Mouse (Mus musculus) intestine, postnatal 0 days (tissue): ENCODE measurements around the gene Il17ra. TPM values are rescaled to one million over a fixed set of nuclear protein-coding genes. Genes with fewer than 3 reads are reported as not detected.

ENCODE experiments used
- ATAC-seq: fragments of 200-750 bp; cut with Nextera tagmentation; 2 replicates; pipeline ENCODE4 v1.8.0; 2017; ENCODE audit warnings: mild to moderate bottlenecking, moderate TSS enrichment, moderate library complexity
- H3K27ac ChIP-seq: fragments of 300-500 bp; sonication (generic); 2 replicates; pipeline ENCODE4 v1.5.1; 2014; ENCODE audit warnings: mild to moderate bottlenecking, low read depth, low read length, moderate library complexity
- H3K27me3 ChIP-seq: fragments of 300-500 bp; sonication (generic); replicated peaks from 2 replicates; pipeline ENCODE4 v1.6.1; 2014; ENCODE audit warnings: low read length, mixed read lengths; ENCODE audit not compliant: control insufficient read depth, insufficient read depth
- H3K36me3 ChIP-seq: fragments of 300-500 bp; sonication (generic); 2 replicates; pipeline ENCODE4 v1.6.1; 2014; ENCODE audit warnings: mild to moderate bottlenecking, moderate library complexity; ENCODE audit not compliant: control insufficient read depth, insufficient read depth
- H3K4me1 ChIP-seq: fragments of 300-500 bp; sonication (generic); replicated peaks from 2 replicates; pipeline ENCODE4 v1.6.1; 2014; ENCODE audit warnings: antibody characterized with exemption, low read length, mixed read lengths; ENCODE audit not compliant: control insufficient read depth, insufficient read depth
- H3K4me2 ChIP-seq: fragments of 300-500 bp; sonication (generic); replicated peaks from 2 replicates; pipeline ENCODE4 v1.6.1; 2014; ENCODE audit warnings: low read depth, mild to moderate bottlenecking, moderate library complexity
- H3K4me3 ChIP-seq: fragments of 300-500 bp; sonication (generic); 2 replicates; pipeline ENCODE4 v1.5.1; 2014; ENCODE audit warnings: low read depth, low read length
- H3K9ac ChIP-seq: fragments of 300-500 bp; sonication (generic); 2 replicates; pipeline ENCODE4 v1.6.1; 2014; ENCODE audit warnings: mild to moderate bottlenecking, low read depth, low read length
- H3K9me3 ChIP-seq: fragments of 300-500 bp; sonication (generic); 2 replicates; pipeline ENCODE4 v1.6.1; 2016; ENCODE audit warnings: mixed run types; ENCODE audit not compliant: control insufficient read depth
- CTCF ChIP-seq: sonication (generic); IDR thresholded peaks from 2 replicates; pipeline ENCODE4 v1.5.1; 2016; ENCODE audit warnings: low read depth, mild to moderate bottlenecking, control low read depth, antibody characterized with exemption, moderate library complexity
- WGBS: fragments of 180-500 bp; shearing (Covaris S2); extraction: QIAGEN DNeasy Blood & Tissue Kit; methylation state at CpG from one replicate; pipeline ENCODE4 v1.1.7; 2014; 5-methylcytosine and 5-hydroxymethylcytosine counted together
- polyA plus RNA-seq: library from polyadenylated mRNA; unstranded; fragments of >200 nt; fragmentation: Nextera tagmentation; extraction: Ambion mirVana; gene quantifications from 2 replicates; pipeline ENCODE4 v1.2.1, GENCODE M21; 2015

Gene Il17ra
- polyA plus RNA-seq, 1 experiment from 2014 or later: 4.1 TPM

DNA sequence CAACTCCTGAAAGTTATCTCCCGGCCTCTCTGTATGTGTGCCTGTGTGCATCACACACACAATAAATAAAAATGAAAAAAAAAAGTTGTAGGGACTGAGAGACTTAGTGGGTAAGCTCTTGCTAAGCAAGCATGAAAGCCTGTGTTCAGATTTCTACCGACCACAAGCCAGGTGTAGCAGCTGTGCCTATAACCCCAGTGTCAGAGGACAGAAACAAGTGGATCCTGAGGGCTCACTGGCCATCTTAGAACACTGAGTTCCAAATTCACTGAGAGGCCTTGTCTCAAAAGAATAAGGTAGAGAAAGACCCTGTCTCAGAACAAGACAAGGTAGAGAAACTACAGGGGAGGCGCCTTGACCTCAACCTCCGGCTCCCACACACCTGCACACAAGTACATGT is 5.2 kb downstream of the Il17ra start:
- H3K27me3 ChIP-seq: no peaks in the 10 kb centered on the region
- H3K4me3 ChIP-seq: no peak overlapping the region
- ATAC-seq: no peak
- no peaks in the 10 kb centered on the region for H3K9me3 ChIP-seq
- TF ChIP-seq CTCF: no peak
- no peaks in the 10 kb centered on the region for H3K36me3 ChIP-seq
- H3K4me1 ChIP-seq: no peaks in the 10 kb centered on the region
- WGBS: 90% methylated on average over 4 of the region's 4 CpGs
- no peak overlapping the region for H3K4me2 ChIP-seq
- H3K9ac ChIP-seq: no peak overlapping the region
- no peak overlapping the region for H3K27ac ChIP-seq

DNA sequence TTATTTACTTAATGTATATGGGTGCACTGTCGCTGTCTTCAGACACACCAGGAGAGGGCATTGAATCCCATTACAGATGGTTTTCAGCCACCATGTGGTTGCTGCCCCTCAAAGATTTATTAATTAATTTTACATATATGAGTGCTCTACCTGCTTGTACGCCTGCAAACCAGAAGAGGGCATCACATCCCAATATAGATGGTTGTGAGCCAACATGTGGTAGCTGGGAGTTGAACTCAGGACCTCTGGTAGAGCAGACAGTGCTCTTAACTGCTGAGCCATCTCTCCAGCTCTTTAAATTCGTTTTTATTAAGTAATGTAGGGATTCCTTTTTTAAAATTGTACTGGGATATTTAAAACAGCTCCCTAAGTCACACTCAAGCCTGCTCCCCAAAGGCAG is 6.2 kb downstream of the Il17ra start:
- Histone ChIP-seq H3K9me3 (no peaks in the 10 kb centered on the region), H3K4me1 (no peaks in the 10 kb centered on the region), H3K27me3 (no peaks in the 10 kb centered on the region), H3K4me3 (no peak overlapping the region), H3K27ac (no peak overlapping the region), H3K36me3 (no peaks in the 10 kb centered on the region), H3K9ac (no peak overlapping the region), H3K4me2 (no peak overlapping the region)
- WGBS: 69% methylated on average over 3 of the region's 3 CpGs
- ATAC-seq: no peak
- TF ChIP-seq CTCF: peak; percentile 22; the same call in 1 of the 2 replicates

GRCm38 (mm10) chr6:120469770-120470169 is 6.7 kb downstream of the Il17ra start:
- Histone ChIP-seq H3K4me3 (no peak overlapping the region), H3K9me3 (no peaks in the 10 kb centered on the region), H3K27me3 (no peaks in the 10 kb centered on the region), H3K36me3 (no peaks in the 10 kb centered on the region), H3K27ac (no peak overlapping the region), H3K4me2 (no peak overlapping the region), H3K9ac (no peak overlapping the region), H3K4me1 (no peaks in the 10 kb centered on the region)
- ATAC-seq: no peak
- TF ChIP-seq CTCF: no peak

DNA sequence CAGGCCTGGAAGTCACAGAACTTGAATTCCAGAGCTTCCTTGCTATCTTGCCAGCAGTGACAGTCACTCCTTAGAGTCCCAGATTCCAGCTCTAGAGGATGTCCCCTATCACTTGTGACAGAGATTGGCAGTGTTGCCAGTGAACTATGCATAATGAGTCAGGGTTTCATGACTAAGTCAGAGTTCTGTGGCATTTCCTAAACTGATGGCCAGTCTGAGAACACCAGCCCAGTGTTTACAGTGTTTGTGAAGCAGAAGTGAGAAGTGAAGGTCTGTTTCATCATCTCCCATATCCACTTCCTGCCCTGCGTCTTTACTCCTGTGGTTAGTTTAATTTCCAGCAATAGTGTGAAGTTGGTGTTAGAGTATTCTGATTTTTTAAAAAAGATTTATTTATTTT is 7.6 kb downstream of the Il17ra start:
- no peaks in the 10 kb centered on the region for H3K27me3 ChIP-seq
- no peaks in the 10 kb centered on the region for H3K4me1 ChIP-seq
- H3K9me3 ChIP-seq: no peaks in the 10 kb centered on the region
- no peak overlapping the region for H3K4me3 ChIP-seq
- no peak overlapping the region for H3K4me2 ChIP-seq
- WGBS: 77% methylated on average over 1 of the region's 1 CpGs
- TF ChIP-seq CTCF: no peak
- ATAC-seq: no peak
- H3K9ac ChIP-seq: no peak overlapping the region
- no peak overlapping the region for H3K27ac ChIP-seq
- no peaks in the 10 kb centered on the region for H3K36me3 ChIP-seq

DNA sequence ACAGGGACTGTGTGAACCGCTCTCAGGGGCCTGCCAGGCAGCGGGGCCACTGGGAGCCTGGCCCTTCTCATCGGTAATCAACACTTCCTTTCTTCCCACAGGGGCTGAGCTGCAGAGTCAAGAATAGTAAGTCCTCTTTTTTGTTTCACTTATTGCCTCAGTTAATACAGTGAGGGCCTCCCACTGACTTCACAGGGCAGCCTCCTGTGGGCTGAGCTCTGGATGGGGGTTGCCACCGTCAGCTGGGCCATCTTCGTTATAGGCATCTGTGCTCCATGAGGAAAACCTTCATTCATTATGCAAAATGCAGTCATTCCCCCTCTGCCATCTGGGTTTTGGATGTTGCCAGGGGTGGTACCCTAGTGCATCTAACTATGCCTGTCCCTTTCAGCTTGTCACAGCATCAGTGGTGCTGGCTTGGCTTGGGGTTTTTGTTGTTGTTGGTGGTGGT is 9.0 kb downstream of the Il17ra start:
- TF ChIP-seq CTCF: no peak

GRCm38 (mm10) chr6:120472455-120473140 is 9.6 kb downstream of the Il17ra start:
- H3K36me3 ChIP-seq: no peaks in the 10 kb centered on the region
- no peak overlapping the region for H3K27ac ChIP-seq
- WGBS: 61% methylated on average over 8 of the region's 8 CpGs
- H3K4me3 ChIP-seq: no peak overlapping the region
- H3K27me3 ChIP-seq: no peaks in the 10 kb centered on the region
- H3K9me3 ChIP-seq: no peaks in the 10 kb centered on the region
- H3K4me1 ChIP-seq: no peaks in the 10 kb centered on the region
- H3K4me2 ChIP-seq: no peak overlapping the region
- H3K9ac ChIP-seq: no peak overlapping the region
- ATAC-seq: no peak
- TF ChIP-seq CTCF: no peak

More for the DNA sequence above, 9.0 kb downstream of the Il17ra start:
- no peak for ATAC-seq
- Histone ChIP-seq H3K4me2 (no peak overlapping the region), H3K4me3 (no peak overlapping the region), H3K36me3 (no peaks in the 10 kb centered on the region), H3K27me3 (no peaks in the 10 kb centered on the region), H3K4me1 (no peaks in the 10 kb centered on the region), H3K9me3 (no peaks in the 10 kb centered on the region), H3K9ac (no peak overlapping the region), H3K27ac (no peak overlapping the region)
- WGBS: 49% methylated on average over 5 of the region's 5 CpGs
